Comparison of ENCODE assay signal across 12 mouse cellular contexts in genomic region chr16:33600216-33600615, GRCm38 (mm10).
DNase-seq lines count a peak whose midpoint lies in the region; ATAC-seq and TF ChIP-seq lines count a peak whose summit lies in the region.
"Had no signal": no experiment of that assay in that cellular context is flagged by ENCODE, and none has a peak within 500 bp of the region (broad histone marks: within the 10 kb centered on the region; RNA-seq: fewer than 3 reads in every experiment).

No protein-coding gene starts in this region.

- peaks cover 5% of the 10 kb centered on the region; the same call in 1 of the 2 replicates for H3K36me3 ChIP-seq in midbrain, embryonic 10.5 days
- H3K36me3 ChIP-seq in midbrain, embryonic 14.5 days (ENCODE audit: control insufficient read depth, insufficient read depth, low read length), result no peaks in the 10 kb centered on the region
- H3K36me3 ChIP-seq: embryonic facial prominence, embryonic 12.5 days; heart, embryonic 13.5 days had no signal

- H3K9ac ChIP-seq in midbrain, embryonic 14.5 days (replicated peaks; ENCODE audit: low read length), result no peak overlapping the region
- H3K9ac ChIP-seq: embryonic facial prominence, embryonic 12.5 days; heart, embryonic 13.5 days had no signal

- no peak for ATAC-seq in midbrain, embryonic 14.5 days (ENCODE audit: low FRiP score, low TSS enrichment)
- ATAC-seq in frontal cortex, adult (ENCODE audit: low TSS enrichment), result no peak

- intact Hi-C loops in gastrocnemius, postnatal 36 days (cut with DNase I), result no loop called here

- peaks cover 8% of the 10 kb centered on the region; the same call in 1 of the 2 replicates for H3K9me3 ChIP-seq in midbrain, embryonic 10.5 days (replicated peaks)
- no peaks in the 10 kb centered on the region for H3K9me3 ChIP-seq in midbrain, embryonic 14.5 days (ENCODE audit: control insufficient read depth, low read length)
- H3K9me3 ChIP-seq: embryonic facial prominence, embryonic 12.5 days; heart, embryonic 13.5 days had no signal

- TF ChIP-seq POLR2A in cortical plate, adult 2 months (IDR thresholded peaks at IDR 0.05; ENCODE audit: extremely low read depth, insufficient read depth, low read length), result no peak

- H3K4me3 ChIP-seq in midbrain, embryonic 10.5 days, result no peak overlapping the region
- no peak overlapping the region for H3K4me3 ChIP-seq in midbrain, embryonic 14.5 days (replicated peaks; ENCODE audit: low read depth, low read length)
- no peak overlapping the region for H3K4me3 ChIP-seq in cortical plate, adult 2 months (ENCODE audit: insufficient read depth, low read length)
- H3K4me3 ChIP-seq: embryonic facial prominence, embryonic 12.5 days; heart, embryonic 13.5 days; myocyte had no signal

- H3K4me2 ChIP-seq in midbrain, embryonic 14.5 days (ENCODE audit: low read length), result no peak overlapping the region
- H3K4me2 ChIP-seq: embryonic facial prominence, embryonic 12.5 days; heart, embryonic 13.5 days had no signal

- DNase-seq in embryo, embryonic 10 days (ENCODE audit: low spot score), result peak; percentile 41
- no peak for DNase-seq in embryo, embryonic 10.5 days (ENCODE audit: low spot score)
- peak; percentile 45 for DNase-seq in midbrain, embryonic 10.5 days (ENCODE audit: low spot score)
- no peak for DNase-seq in midbrain, embryonic 14.5 days
- DNase-seq in thymus, postnatal 0 days (ENCODE audit: low spot score), result peak; percentile 54
- no peak for DNase-seq in gastrocnemius, postnatal 36 days
- DNase-seq: layer of hippocampus, postnatal 36 days had no signal

- peak; percentile 23; the same call in 1 of the 2 replicates for TF ChIP-seq CTCF in cortical plate, adult 2 months (IDR thresholded peaks at IDR 0.05; ENCODE audit: extremely low read depth, insufficient read depth, low read length)

- 29% methylated on average over 5 of the region's 5 CpGs for WGBS in midbrain, embryonic 10.5 days
- WGBS in midbrain, embryonic 14.5 days, result 38% methylated on average over 5 of the region's 5 CpGs

- H3K4me1 ChIP-seq in midbrain, embryonic 10.5 days, result peaks cover 9% of the 10 kb centered on the region
- peaks cover 2% of the 10 kb centered on the region; the same call in 1 of the 2 replicates for H3K4me1 ChIP-seq in midbrain, embryonic 14.5 days (ENCODE audit: control insufficient read depth, insufficient read depth, low read length)
- no peaks in the 10 kb centered on the region for H3K4me1 ChIP-seq in cortical plate, adult 2 months (ENCODE audit: control insufficient read depth, insufficient read depth, low read length)
- H3K4me1 ChIP-seq: embryonic facial prominence, embryonic 12.5 days had no signal

- no peak overlapping the region for H3K27ac ChIP-seq in midbrain, embryonic 10.5 days (replicated peaks)
- H3K27ac ChIP-seq in midbrain, embryonic 14.5 days (replicated peaks; ENCODE audit: low read depth, low read length), result no peak overlapping the region
- H3K27ac ChIP-seq in cortical plate, adult 2 months (ENCODE audit: insufficient read depth, low read length), result no peak overlapping the region
- H3K27ac ChIP-seq: embryonic facial prominence, embryonic 12.5 days; heart, embryonic 13.5 days had no signal

- H3K27me3 ChIP-seq in midbrain, embryonic 10.5 days (ENCODE audit: low read depth, poor library complexity, severe bottlenecking), result no peaks in the 10 kb centered on the region
- H3K27me3 ChIP-seq in midbrain, embryonic 14.5 days (ENCODE audit: control insufficient read depth, insufficient read depth, low read length), result no peaks in the 10 kb centered on the region
- H3K27me3 ChIP-seq: embryonic facial prominence, embryonic 12.5 days; heart, embryonic 13.5 days had no signal

Comparison
In these comparisons a context has a peak if more than half of its experiments do, and no peak if none do; other contexts are left out.
1. DNase-seq: peak in embryo, embryonic 10 days (single experiment), midbrain, embryonic 10.5 days (single experiment) and thymus, postnatal 0 days (single experiment); none in embryo, embryonic 10.5 days (single experiment), midbrain, embryonic 14.5 days (single experiment) and gastrocnemius, postnatal 36 days (0 of 2).